Mouse (Mus musculus): Measurements from ENCODE around the gene Ranbp17.

- no peak for TF ChIP-seq POLR2A (IDR thresholded peaks at IDR 0.05; ENCODE audit: extremely low read depth, insufficient read depth, low read length)
- no peak for TF ChIP-seq CTCF (IDR thresholded peaks at IDR 0.05; ENCODE audit: low read depth, low read length)
Observed at GRCm38 (mm10) chr11:33199906-33200763, 313.4 kb downstream of the Ranbp17 start.
